In genomic region chr16:60209151-60209550, GRCm38 (mm10) we compare ENCODE assay signal across 26 mouse cellular contexts.
DNase-seq lines count a peak whose midpoint lies in the region; ATAC-seq and TF ChIP-seq lines count a peak whose summit lies in the region.
"Had no signal": no experiment of that assay in that cellular context is flagged by ENCODE, and none has a peak within 500 bp of the region (broad histone marks: within the 10 kb centered on the region; RNA-seq: fewer than 3 reads in every experiment).

No protein-coding gene starts in this region.

- TF ChIP-seq POLR2A in brain, embryonic 14.5 days (IDR thresholded peaks at IDR 0.05; ENCODE audit: borderline replicate concordance, extremely low read depth, insufficient read depth, insufficient read length, poor library complexity, severe bottlenecking): no peak
- TF ChIP-seq POLR2A in cerebellum, adult 2 months (IDR thresholded peaks at IDR 0.05; ENCODE audit: borderline replicate concordance, insufficient read depth, low read length): no peak

- H3K9ac ChIP-seq in forebrain, embryonic 15.5 days (replicated peaks): no peak overlapping the region
- no peak overlapping the region for H3K9ac ChIP-seq in forebrain, embryonic 11.5 days (ENCODE audit: low read length)
- H3K9ac ChIP-seq: embryonic facial prominence, embryonic 12.5 days; embryonic facial prominence, embryonic 15.5 days; heart, embryonic 13.5 days; hindbrain, embryonic 14.5 days had no signal

- no peaks in the 10 kb centered on the region for H3K4me1 ChIP-seq in forebrain, embryonic 15.5 days
- H3K4me1 ChIP-seq in forebrain, embryonic 11.5 days (replicated peaks; ENCODE audit: control insufficient read depth, insufficient read depth, low read length): no peaks in the 10 kb centered on the region
- no peaks in the 10 kb centered on the region for H3K4me1 ChIP-seq in cerebellum, adult 2 months (ENCODE audit: control insufficient read depth, insufficient read depth, low read length)
- H3K4me1 ChIP-seq: embryonic facial prominence, embryonic 12.5 days; embryonic facial prominence, embryonic 15.5 days; heart, embryonic 10.5 days; heart, embryonic 13.5 days had no signal

- no peaks in the 10 kb centered on the region for H3K27me3 ChIP-seq in forebrain, embryonic 15.5 days
- H3K27me3 ChIP-seq in forebrain, embryonic 11.5 days (ENCODE audit: control insufficient read depth, insufficient read depth, low read length): no peaks in the 10 kb centered on the region
- H3K27me3 ChIP-seq in cerebellum, adult 2 months (ENCODE audit: control insufficient read depth, insufficient read depth, low read length): no peaks in the 10 kb centered on the region
- H3K27me3 ChIP-seq: embryonic facial prominence, embryonic 12.5 days; embryonic facial prominence, embryonic 15.5 days; heart, embryonic 13.5 days had no signal

- H3K36me3 ChIP-seq in forebrain, embryonic 15.5 days: no peaks in the 10 kb centered on the region
- no peaks in the 10 kb centered on the region for H3K36me3 ChIP-seq in forebrain, embryonic 11.5 days (ENCODE audit: control insufficient read depth, insufficient read depth, low read length)
- H3K36me3 ChIP-seq: embryonic facial prominence, embryonic 12.5 days; embryonic facial prominence, embryonic 15.5 days; heart, embryonic 10.5 days; heart, embryonic 13.5 days had no signal

- ATAC-seq in forebrain, embryonic 15.5 days (replicated peaks): 0 out of 2 replicates have a peak, but pooled peaks have one; percentile 51
- no peak for ATAC-seq in forebrain, embryonic 11.5 days (replicated peaks; ENCODE audit: low FRiP score)
- ATAC-seq: activated CD4-positive, CD25-positive, alpha-beta regulatory T cell, adult 4 months; CD4-positive, CD25-positive, alpha-beta regulatory T cell, adult 4 months; hindbrain, postnatal 0 days; inflammation-experienced regulatory T-cells, adult 6 months; intestine, embryonic 16.5 days had no signal

- H3K4me3 ChIP-seq in forebrain, embryonic 15.5 days: no peak overlapping the region
- H3K4me3 ChIP-seq in forebrain, embryonic 11.5 days (ENCODE audit: low read depth, low read length): no peak overlapping the region
- no peak overlapping the region for H3K4me3 ChIP-seq in cerebellum, adult 2 months (replicated peaks; ENCODE audit: insufficient read depth, low read depth, low read length)
- H3K4me3 ChIP-seq: embryonic facial prominence, embryonic 12.5 days; embryonic facial prominence, embryonic 15.5 days; heart, adult 2 months; heart, embryonic 10.5 days; heart, embryonic 13.5 days had no signal

- DNase-seq in forebrain, embryonic 11.5 days (ENCODE audit: low spot score): no peak
- DNase-seq in Muller cell, postnatal 12 days (ENCODE audit: inconsistent ontology term): peak; percentile 9
- DNase-seq in brain, embryonic 14.5 days (ENCODE audit: low read depth): peak; percentile 66
- DNase-seq in retina, postnatal 7 days (ENCODE audit: low read depth, low spot score): peak; percentile 3
- no peak for DNase-seq in cerebellum, adult 2 months
- DNase-seq: adrenal gland, adult 8-10 months; adrenal gland, postnatal 25 days; cerebellum, adult 18-20 months; cerebellum, adult 9-11 months; cerebellum, postnatal 25 days; gastrocnemius, postnatal 10 days; gastrocnemius, postnatal 36 days; heart, adult 2 months; heart, postnatal 14 days; heart, postnatal 4 days had no signal

- no peak overlapping the region for H3K4me2 ChIP-seq in forebrain, embryonic 15.5 days (replicated peaks)
- H3K4me2 ChIP-seq in forebrain, embryonic 11.5 days (ENCODE audit: low read depth, low read length, severe bottlenecking): no peak overlapping the region
- H3K4me2 ChIP-seq: embryonic facial prominence, embryonic 12.5 days; embryonic facial prominence, embryonic 15.5 days; heart, embryonic 13.5 days; hindbrain, embryonic 14.5 days had no signal

- H3K9me3 ChIP-seq in forebrain, embryonic 15.5 days: no peaks in the 10 kb centered on the region
- H3K9me3 ChIP-seq in forebrain, embryonic 11.5 days (ENCODE audit: control insufficient read depth, low read length): no peaks in the 10 kb centered on the region
- H3K9me3 ChIP-seq: embryonic facial prominence, embryonic 12.5 days; embryonic facial prominence, embryonic 15.5 days; heart, embryonic 10.5 days; heart, embryonic 13.5 days had no signal

- H3K27ac ChIP-seq in forebrain, embryonic 15.5 days (replicated peaks): no peak overlapping the region
- no peak overlapping the region for H3K27ac ChIP-seq in forebrain, embryonic 11.5 days (ENCODE audit: low read depth, low read length)
- H3K27ac ChIP-seq in cerebellum, adult 2 months (ENCODE audit: insufficient read depth, low read length): no peak overlapping the region
- H3K27ac ChIP-seq: embryonic facial prominence, embryonic 12.5 days; embryonic facial prominence, embryonic 15.5 days; heart, adult 2 months; heart, embryonic 10.5 days; heart, embryonic 13.5 days; hindbrain, embryonic 14.5 days; hindbrain, postnatal 0 days had no signal

- no peak for TF ChIP-seq CTCF in brain, embryonic 14.5 days (IDR thresholded peaks at IDR 0.05; ENCODE audit: borderline replicate concordance, extremely low read depth, insufficient read depth, insufficient read length)
- no peak for TF ChIP-seq CTCF in cerebellum, adult 2 months (IDR thresholded peaks at IDR 0.05; ENCODE audit: borderline replicate concordance, insufficient read depth, low read depth, low read length)

Comparison
In these comparisons a context has a peak if more than half of its experiments do, and no peak if none do; other contexts are left out.
1. DNase-seq: peak in Muller cell, postnatal 12 days (single experiment), brain, embryonic 14.5 days (single experiment) and retina, postnatal 7 days (single experiment); none in forebrain, embryonic 11.5 days (single experiment) and cerebellum, adult 2 months (0 of 2).